Mouse (Mus musculus) forebrain, embryonic 14.5 days (tissue): ENCODE measurements around the gene Slc3a2. TPM values are rescaled to one million over a fixed set of nuclear protein-coding genes. Genes with fewer than 3 reads are reported as not detected.
A peak's percentile ranks its signal among the peaks of the same experiment; 100 is the strongest.

Experiments used
- ATAC-seq: fragments of 200-750 bp; cut with Nextera tagmentation; 2 replicates; pipeline ENCODE4 v1.8.0; 2017; ENCODE audit warnings: mild to moderate bottlenecking, moderate library complexity
- DNase-seq: peaks from one replicate; pipeline ENCODE4 v3.0.0-alpha.2; 2015; ENCODE audit warnings: low spot score
- H3K27ac ChIP-seq: fragments of 300-500 bp; sonication (generic); 2 replicates; pipeline ENCODE4 v1.5.1; 2014; ENCODE audit warnings: low read depth, mild to moderate bottlenecking, control low read depth, low read length, moderate library complexity
- H3K27me3 ChIP-seq: fragments of 300-500 bp; sonication (generic); replicated peaks from 2 replicates; pipeline ENCODE4 v1.6.1; 2014; ENCODE audit warnings: low read length, control low read depth, mixed read lengths; ENCODE audit not compliant: control insufficient read depth, insufficient read depth
- H3K36me3 ChIP-seq: fragments of 300-500 bp; sonication (generic); 2 replicates; pipeline ENCODE4 v1.6.1; 2014; ENCODE audit warnings: low read length, control low read depth; ENCODE audit not compliant: control insufficient read depth, insufficient read depth
- H3K4me1 ChIP-seq: fragments of 300-500 bp; sonication (generic); 2 replicates; pipeline ENCODE4 v1.6.1; 2014; ENCODE audit warnings: antibody characterized with exemption, low read length, control low read depth; ENCODE audit not compliant: control insufficient read depth, insufficient read depth
- H3K4me2 ChIP-seq: fragments of 300-500 bp; sonication (generic); 2 replicates; pipeline ENCODE4 v1.6.1; 2014; ENCODE audit warnings: mild to moderate bottlenecking, control low read depth, low read length
- H3K4me3 ChIP-seq: fragments of 300-500 bp; sonication (generic); 2 replicates; pipeline ENCODE4 v1.5.1; 2014; ENCODE audit warnings: low read depth, low read length, control low read depth
- H3K9ac ChIP-seq: fragments of 300-500 bp; sonication (generic); 2 replicates; pipeline ENCODE4 v1.6.1; 2014; ENCODE audit warnings: mild to moderate bottlenecking, low read length, control low read depth, moderate library complexity
- H3K9me3 ChIP-seq: fragments of 300-500 bp; sonication (generic); replicated peaks from 2 replicates; pipeline ENCODE4 v1.6.1; 2016; ENCODE audit warnings: low read length, control low read depth, mixed read lengths; ENCODE audit not compliant: control insufficient read depth
- WGBS: fragments of 180-500 bp; shearing (Covaris S2); extraction: QIAGEN DNeasy Blood & Tissue Kit; methylation state at CpG from one replicate; pipeline ENCODE4 v1.1.7; 2014; 5-methylcytosine and 5-hydroxymethylcytosine counted together
- polyA plus RNA-seq: library from polyadenylated mRNA; unstranded; fragments of >200 nt; fragmentation: Nextera tagmentation; extraction: Ambion mirVana; gene quantifications from 2 replicates; pipeline ENCODE4 v1.2.1, GENCODE M21; 2014

Slc3a2 gene
- polyA plus RNA-seq, 1 experiment from 2014 or later = 179 TPM

GRCm38 (mm10) chr19:8683627-8684026, 39.5 kb downstream of the Slc3a2 start:
- Histone ChIP-seq H3K4me3 (no peak overlapping the region), H3K27me3 (no peaks in the 10 kb centered on the region), H3K4me1 (no peaks in the 10 kb centered on the region), H3K9me3 (no peaks in the 10 kb centered on the region), H3K9ac (no peak overlapping the region), H3K36me3 (no peaks in the 10 kb centered on the region), H3K27ac (no peak overlapping the region), H3K4me2 (no peak overlapping the region)
- 75% methylated on average over 2 of the region's 2 CpGs for WGBS
- DNase-seq = no peak
- no peak for ATAC-seq

DNA sequence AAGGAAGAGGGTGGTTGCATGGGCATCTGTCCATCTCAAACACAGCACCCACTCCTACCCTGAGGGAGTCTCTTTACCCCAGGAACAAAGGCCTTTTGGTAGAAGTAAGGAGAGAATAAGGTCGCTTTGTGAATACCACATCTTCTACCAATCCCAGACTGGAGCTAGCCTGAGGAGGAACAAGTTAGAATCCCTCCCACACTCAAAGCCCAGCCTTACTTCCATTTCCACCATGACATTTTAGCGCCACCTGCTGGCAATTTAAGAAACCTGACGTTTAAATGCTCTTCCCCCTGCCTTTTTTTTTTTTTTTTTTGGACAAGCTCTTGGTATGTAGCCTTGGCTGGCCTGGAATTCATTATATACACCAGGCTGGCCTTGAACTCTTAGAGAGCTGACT, 40.2 kb downstream of the Slc3a2 start:
- H3K27ac ChIP-seq = no peak overlapping the region
- H3K27me3 ChIP-seq = no peaks in the 10 kb centered on the region
- WGBS = 2% methylated on average over 3 of the region's 3 CpGs
- no peak overlapping the region for H3K4me2 ChIP-seq
- H3K4me3 ChIP-seq = no peak overlapping the region
- no peaks in the 10 kb centered on the region for H3K4me1 ChIP-seq
- H3K9ac ChIP-seq = no peak overlapping the region
- DNase-seq (peak; percentile 92), ATAC-seq (peak; percentile 70)
- no peaks in the 10 kb centered on the region for H3K36me3 ChIP-seq
- H3K9me3 ChIP-seq = no peaks in the 10 kb centered on the region

GRCm38 (mm10) chr19:8681633-8682362, 41.4 kb downstream of the Slc3a2 start:
- WGBS = 98% methylated on average over 4 of the region's 4 CpGs
- ATAC-seq (no peak), DNase-seq (no peak)
- H3K9me3 ChIP-seq = no peaks in the 10 kb centered on the region
- no peaks in the 10 kb centered on the region for H3K4me1 ChIP-seq
- no peak overlapping the region for H3K4me2 ChIP-seq
- H3K4me3 ChIP-seq = no peak overlapping the region
- H3K27me3 ChIP-seq = no peaks in the 10 kb centered on the region
- H3K36me3 ChIP-seq = no peaks in the 10 kb centered on the region
- no peak overlapping the region for H3K27ac ChIP-seq
- H3K9ac ChIP-seq = no peak overlapping the region

DNA sequence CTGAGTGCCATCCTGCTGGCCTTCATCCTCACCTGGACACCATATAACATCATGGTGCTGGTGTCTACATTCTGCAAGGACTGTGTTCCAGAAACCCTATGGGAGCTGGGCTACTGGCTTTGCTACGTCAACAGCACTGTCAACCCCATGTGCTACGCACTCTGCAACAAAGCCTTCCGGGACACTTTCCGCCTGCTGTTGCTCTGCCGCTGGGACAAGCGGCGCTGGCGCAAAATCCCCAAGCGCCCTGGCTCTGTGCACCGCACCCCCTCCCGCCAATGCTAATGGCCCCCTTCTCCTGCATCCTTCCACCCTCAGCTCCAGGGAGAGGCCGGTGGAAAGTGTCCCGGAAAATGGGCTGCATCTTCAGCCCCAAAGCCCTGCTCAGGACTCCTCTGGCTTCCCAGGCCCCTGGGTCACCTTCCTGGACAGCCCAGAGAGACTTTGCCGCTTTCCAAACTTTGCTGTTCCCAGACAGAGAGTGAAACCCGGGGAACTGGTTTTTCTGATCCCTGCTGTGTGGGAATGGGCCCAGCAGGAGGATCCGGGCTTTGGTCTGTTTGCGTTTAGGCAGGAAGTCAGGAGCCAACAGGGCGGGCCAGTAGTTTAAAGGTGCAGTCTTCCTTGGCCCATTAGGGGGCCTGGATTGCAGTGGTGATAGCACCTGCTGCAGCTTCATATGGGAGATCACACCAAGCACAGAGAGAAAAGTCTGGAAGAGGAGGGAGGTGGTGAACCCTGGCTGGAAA, 44.0 kb downstream of the Slc3a2 start:
- ATAC-seq (no peak), DNase-seq (no peak)
- 22% methylated on average over 18 of the region's 18 CpGs for WGBS
- Histone ChIP-seq H3K4me3 (no peak overlapping the region), H3K36me3 (no peaks in the 10 kb centered on the region), H3K27me3 (no peaks in the 10 kb centered on the region), H3K27ac (no peak overlapping the region), H3K4me2 (no peak overlapping the region), H3K9ac (no peak overlapping the region), H3K9me3 (no peaks in the 10 kb centered on the region), H3K4me1 (no peaks in the 10 kb centered on the region)

GRCm38 (mm10) chr19:8673336-8674063, 49.7 kb downstream of the Slc3a2 start:
- ATAC-seq (no peak), DNase-seq (no peak)
- H3K4me1 ChIP-seq = no peaks in the 10 kb centered on the region
- H3K4me3 ChIP-seq = no peak overlapping the region
- WGBS = 81% methylated on average over 9 of the region's 9 CpGs
- H3K9ac ChIP-seq = no peak overlapping the region
- no peak overlapping the region for H3K4me2 ChIP-seq
- no peaks in the 10 kb centered on the region for H3K27me3 ChIP-seq
- no peaks in the 10 kb centered on the region for H3K9me3 ChIP-seq
- H3K36me3 ChIP-seq = no peaks in the 10 kb centered on the region
- H3K27ac ChIP-seq = no peak overlapping the region

DNA sequence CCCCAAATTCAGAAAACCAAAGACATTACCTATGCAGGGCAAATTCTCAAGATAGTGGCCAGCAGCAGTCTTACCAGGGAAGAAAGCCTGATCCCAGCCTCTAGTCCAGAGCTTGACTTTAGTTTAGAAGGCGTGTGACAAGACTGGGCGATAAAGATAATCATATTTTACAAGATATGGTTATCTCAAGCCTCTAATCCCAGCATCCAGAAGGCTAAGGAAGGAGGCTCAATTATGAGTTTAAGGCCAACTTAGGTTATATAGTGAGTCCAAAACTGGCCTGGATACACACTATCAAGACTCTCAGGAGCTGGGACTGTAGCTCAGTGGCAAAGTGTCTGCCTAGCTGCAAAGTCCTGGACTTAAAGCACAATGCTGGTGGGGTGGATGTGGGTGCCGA, 50.3 kb downstream of the Slc3a2 start:
- no peak overlapping the region for H3K4me2 ChIP-seq
- no peaks in the 10 kb centered on the region for H3K4me1 ChIP-seq
- H3K36me3 ChIP-seq = no peaks in the 10 kb centered on the region
- no peaks in the 10 kb centered on the region for H3K9me3 ChIP-seq
- no peak for DNase-seq
- no peak overlapping the region for H3K9ac ChIP-seq
- H3K27me3 ChIP-seq = no peaks in the 10 kb centered on the region
- no peak overlapping the region for H3K27ac ChIP-seq
- 91% methylated on average over 3 of the region's 3 CpGs for WGBS
- no peak for ATAC-seq
- no peak overlapping the region for H3K4me3 ChIP-seq

DNA sequence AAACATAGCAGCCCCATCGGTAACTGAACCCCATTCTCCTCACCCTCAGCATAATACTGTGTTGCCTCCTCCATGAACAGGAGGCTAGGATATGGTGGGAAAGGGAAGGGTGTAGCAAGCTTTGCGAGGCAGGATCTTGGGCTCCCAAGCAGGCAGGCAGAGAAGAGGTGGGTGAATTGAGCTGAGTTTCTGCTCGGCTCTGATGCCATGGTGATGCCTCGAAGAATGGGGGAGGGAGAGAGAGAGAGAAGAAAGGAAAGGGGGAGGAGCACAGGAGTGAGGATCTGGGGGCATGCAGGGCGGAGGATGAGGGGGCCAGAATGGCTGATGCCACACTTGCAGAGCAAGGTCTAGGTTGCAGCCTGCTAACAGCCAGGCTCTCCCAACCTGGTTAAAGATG, 57.4 kb downstream of the Slc3a2 start:
- WGBS = 40% methylated on average over 5 of the region's 5 CpGs
- H3K4me1 ChIP-seq = peaks cover 8% of the 10 kb centered on the region; the same call in 1 of the 2 replicates
- DNase-seq (no peak), ATAC-seq (no peak)
- no peak overlapping the region for H3K4me3 ChIP-seq
- no peak overlapping the region for H3K9ac ChIP-seq
- no peaks in the 10 kb centered on the region for H3K36me3 ChIP-seq
- no peaks in the 10 kb centered on the region for H3K27me3 ChIP-seq
- no peaks in the 10 kb centered on the region for H3K9me3 ChIP-seq
- H3K27ac ChIP-seq = no peak overlapping the region
- H3K4me2 ChIP-seq = no peak overlapping the region

DNA sequence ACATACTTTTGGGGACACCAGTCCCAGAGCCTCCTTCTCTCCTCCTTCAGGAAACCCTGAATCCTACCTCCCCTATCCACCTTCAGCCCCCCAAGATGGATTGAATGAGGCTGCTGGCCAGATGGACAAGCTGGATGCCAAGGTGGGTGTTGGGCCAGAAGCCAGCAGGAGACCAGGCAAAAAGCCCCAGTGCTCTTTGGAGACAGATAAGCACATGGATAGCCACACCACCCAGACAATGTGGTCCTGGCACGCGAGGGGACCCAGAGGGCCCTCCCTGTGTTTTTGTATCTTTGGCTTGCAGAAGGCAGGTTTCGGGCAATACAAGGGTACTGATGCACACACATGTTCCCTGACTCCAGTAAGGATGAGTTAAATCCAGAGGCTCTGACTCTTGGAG, 58.3 kb downstream of the Slc3a2 start:
- Histone ChIP-seq H3K4me3 (no peak overlapping the region), H3K27me3 (no peaks in the 10 kb centered on the region), H3K36me3 (no peaks in the 10 kb centered on the region), H3K4me1 (peaks cover 8% of the 10 kb centered on the region; the same call in 1 of the 2 replicates), H3K4me2 (0 out of 2 replicates have a peak overlapping the region, but pooled peaks have one; percentile 24), H3K9me3 (no peaks in the 10 kb centered on the region), H3K9ac (no peak overlapping the region), H3K27ac (no peak overlapping the region)
- no peak for DNase-seq
- 89% methylated on average over 3 of the region's 3 CpGs for WGBS
- no peak for ATAC-seq
